Mouse (Mus musculus) liver, adult (tissue): ENCODE results near the gene Hap1.

Experiments
- GATA4 ChIP-seq: IDR thresholded peaks from 2 replicates; pipeline ENCODE4 v1.6.1; 2014; ENCODE audit warnings: mild to moderate bottlenecking, low read length; ENCODE audit not compliant: insufficient replicate concordance

Gene Hap1

GRCm38 (mm10) chr11:100355972-100356818 is at the start of gene Hap1:
Gene Hap1, minus strand, starts transcription at chr11:100356128.
- no peak for TF ChIP-seq GATA4

GRCm38 (mm10) chr11:100404456-100405074 is 48.6 kb upstream of the Hap1 start:
- no peak for TF ChIP-seq GATA4

DNA sequence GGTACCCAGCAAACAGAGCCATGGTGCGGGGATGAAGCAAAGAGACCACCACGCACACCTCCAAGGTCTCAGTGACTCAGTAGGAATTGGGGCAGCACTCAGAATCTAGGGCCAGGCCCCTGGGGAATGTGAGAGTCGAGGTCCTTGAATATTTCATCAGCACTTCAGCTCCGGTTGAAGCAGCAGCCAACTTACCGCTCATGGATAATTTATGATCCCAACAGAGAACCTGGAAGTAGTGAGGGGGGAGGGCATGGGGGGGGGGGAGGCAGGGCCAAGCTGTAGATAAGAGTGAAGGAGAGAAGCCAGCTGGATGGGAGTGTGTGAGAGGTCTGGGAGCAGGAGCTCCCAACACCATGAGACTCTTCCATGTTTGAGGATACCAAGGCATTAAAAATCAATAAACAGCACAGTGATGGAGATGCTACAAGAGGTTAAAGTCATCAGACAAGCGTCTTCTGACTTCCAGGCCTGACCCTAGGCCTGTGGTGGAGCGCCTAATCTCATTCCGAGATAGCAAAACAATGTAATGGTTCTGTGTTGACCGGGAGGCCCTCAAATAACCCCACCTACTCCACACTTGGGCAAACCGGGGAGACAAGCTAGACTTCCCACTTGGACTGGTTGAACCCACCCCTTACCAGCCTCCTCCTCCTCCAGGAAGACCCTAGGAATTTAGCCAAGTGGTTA is 47.7 kb upstream of the Hap1 start:
- peak; percentile 79; the same call in 1 of the 2 replicates for TF ChIP-seq GATA4

GRCm38 (mm10) chr11:100402682-100403081 is 46.8 kb upstream of the Hap1 start:
- no peak for TF ChIP-seq GATA4

- TF ChIP-seq GATA4: peak; percentile 18; the same call in 1 of the 2 replicates
These were observed 46.3 kb upstream of the Hap1 start for GRCm38 (mm10) chr11:100402240-100402639.

GRCm38 (mm10) chr11:100400842-100401241 is 44.9 kb upstream of the Hap1 start:
- no peak for TF ChIP-seq GATA4

- no peak for TF ChIP-seq GATA4
These were observed 44.0 kb upstream of the Hap1 start for GRCm38 (mm10) chr11:100399727-100400538.

DNA sequence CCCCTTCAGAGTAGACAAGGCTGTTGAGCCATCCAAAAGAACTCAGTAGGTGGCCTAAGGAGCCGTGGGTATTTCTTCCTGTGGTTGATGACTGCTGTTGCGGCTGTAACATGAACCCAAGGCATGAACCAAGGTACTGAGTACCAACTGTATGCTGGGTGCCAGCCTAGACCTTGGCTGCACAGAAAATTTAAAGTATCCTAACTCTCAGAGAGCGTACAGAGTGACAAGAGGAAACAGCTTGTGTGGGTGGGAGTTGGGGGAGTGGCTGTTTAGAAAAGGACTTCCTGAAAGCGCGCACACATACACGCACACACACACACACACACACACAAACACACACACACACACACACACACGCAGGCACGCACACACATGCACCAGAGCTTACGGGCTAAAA is 43.4 kb upstream of the Hap1 start:
- no peak for TF ChIP-seq GATA4

DNA sequence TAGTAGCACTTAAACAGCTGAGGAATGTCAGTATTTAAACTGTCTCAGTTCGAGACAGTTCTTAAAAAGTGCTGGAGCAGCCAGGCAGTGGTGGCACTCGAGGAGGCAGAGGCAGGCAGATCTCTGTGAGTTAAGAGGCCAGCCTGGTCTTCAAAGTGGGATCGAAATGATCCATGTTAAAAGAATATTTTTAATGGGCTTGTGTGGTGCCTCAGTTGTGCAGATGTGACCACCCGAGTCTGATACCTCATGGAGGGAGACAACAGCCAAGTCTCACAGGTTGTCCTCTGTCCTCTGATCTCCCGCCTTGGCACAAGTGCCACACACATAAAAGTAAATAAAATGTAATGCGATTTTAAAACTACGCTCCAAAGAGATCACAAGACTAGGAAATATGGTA is 42.6 kb upstream of the Hap1 start:
- TF ChIP-seq GATA4: no peak

DNA sequence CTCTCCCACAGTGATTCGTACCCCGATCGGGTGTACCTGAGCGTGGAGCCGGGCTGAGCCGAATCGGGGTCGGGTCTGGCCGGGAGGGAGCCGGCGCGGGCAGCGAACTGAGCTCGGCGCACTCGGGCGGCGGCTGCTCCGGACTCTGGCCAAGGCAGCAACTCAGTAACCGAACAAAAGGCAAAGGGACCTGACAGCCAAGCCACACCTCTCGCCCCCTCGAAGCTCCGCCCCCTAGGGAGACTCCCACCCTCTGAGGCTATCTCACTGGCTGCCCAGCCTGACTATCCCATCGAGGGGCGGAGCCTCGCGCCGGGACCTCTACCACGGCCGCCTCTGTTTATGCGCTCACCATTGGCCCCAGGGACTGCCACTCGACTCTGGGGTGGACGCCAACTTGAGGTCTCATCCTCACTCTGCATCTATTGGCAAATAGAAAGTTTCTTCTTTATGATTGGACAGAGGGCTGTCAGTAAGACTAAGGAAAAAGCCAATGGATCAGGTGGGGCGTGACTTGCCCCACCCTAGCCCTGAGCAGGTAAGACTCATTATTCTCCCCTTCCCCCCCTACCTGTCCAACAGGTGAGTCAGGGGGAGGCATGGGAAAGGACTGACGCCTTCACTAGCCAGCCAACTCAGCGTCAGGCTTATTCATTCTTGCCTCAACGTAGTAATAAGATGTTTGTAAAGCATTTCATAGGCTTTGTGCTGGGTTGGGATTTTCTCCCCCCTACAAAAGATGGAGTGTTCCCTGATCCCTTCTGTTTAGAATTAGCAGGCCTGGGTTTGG is 41.9 kb upstream of the Hap1 start, which contains the start of gene Jup:
TSS of gene Jup (minus strand) at position 164 of the 790 bp plus-strand sequence.
- TF ChIP-seq GATA4: no peak

DNA sequence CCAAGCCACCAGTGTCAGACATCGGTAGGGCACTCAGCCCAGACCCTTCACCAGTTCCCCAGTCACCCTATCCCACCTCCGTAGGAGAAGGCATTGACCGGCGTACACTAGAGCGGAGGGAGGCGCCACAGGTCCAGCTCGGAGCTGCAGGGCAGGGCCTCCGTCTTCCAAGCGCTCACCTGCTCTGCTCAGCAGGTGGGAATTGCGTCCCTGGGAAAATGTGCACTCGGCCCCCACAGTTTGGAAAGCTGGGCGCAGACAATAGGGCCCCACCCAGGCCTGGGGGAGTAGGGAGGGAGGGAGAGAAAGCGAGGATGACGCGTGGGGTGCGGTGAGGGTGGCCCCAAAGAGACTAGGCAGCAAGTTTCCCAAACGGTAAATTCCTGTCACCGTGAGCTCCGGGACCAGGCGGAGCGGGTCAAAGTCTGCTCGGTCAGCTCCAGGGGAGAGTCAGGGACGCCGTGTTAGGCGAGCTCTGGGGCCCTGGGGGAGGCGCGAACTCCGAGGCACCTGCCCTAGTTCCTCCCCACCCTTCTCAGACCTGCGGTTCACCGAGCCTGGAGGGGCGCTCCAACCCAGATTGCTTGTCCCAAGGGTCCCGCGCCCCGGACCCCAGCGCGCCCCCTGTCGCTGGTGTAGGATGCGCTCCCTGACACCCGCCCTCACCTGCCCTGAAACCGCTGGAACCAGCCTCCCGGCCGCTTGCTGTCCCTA is 41.1 kb upstream of the Hap1 start:
- no peak; the same call in 1 of the 2 replicates for TF ChIP-seq GATA4

- TF ChIP-seq GATA4: no peak
These were observed 40.1 kb upstream of the Hap1 start for GRCm38 (mm10) chr11:100395861-100396631.

- TF ChIP-seq GATA4: no peak; the same call in 1 of the 2 replicates
These were observed 39.3 kb upstream of the Hap1 start for GRCm38 (mm10) chr11:100395200-100395599.
